Mouse (Mus musculus) left cerebral cortex, postnatal 25 days (tissue): Measurements from ENCODE around the gene Comt. TPM values are rescaled to one million over a fixed set of nuclear protein-coding genes. Genes with fewer than 3 reads are reported as not detected.

Experiments
- DNase-seq, 2 experiments: peaks; one replicate each; pipeline ENCODE4 v3.0.0; 2022; ENCODE audit warnings: low spot score in 2 of 2, mixed read lengths in 1 of 2
- intact Hi-C: fragments of 180-260 bp; cut with DNase I; formaldehyde crosslinking; loops from one replicate; pipeline ENCODE4 v1.15.1; 2025
- total RNA-seq, 2 experiments: library from RNA; stranded (reverse); gene quantifications; 2 replicates each; pipeline ENCODE4 v1.2.3; 2021

Comt gene
- total RNA-seq, 2 experiments from 2014 or later: 91.5 to 92.9 TPM

GRCm38 (mm10) chr16:18416094-18416761 lies 10.4 kb downstream of the Comt start:
- intact Hi-C loops: no loop called here
- DNase-seq: peak in 1 of 2 experiments; percentile 92

GRCm38 (mm10) chr16:18413032-18413816 lies 13.4 kb downstream of the Comt start:
- no peak for DNase-seq
- intact Hi-C loops: no loop called here

- intact Hi-C loops: no loop called here
- peak in 1 of 2 experiments; percentile 53 for DNase-seq
Measured at GRCm38 (mm10) chr16:18411802-18412476, 14.7 kb downstream of the Comt start.

GRCm38 (mm10) chr16:18411026-18411649 lies 15.5 kb downstream of the Comt start:
- DNase-seq: no peak
- intact Hi-C loops: no loop called here

- intact Hi-C loops: no loop called here
- no peak for DNase-seq
Measured at GRCm38 (mm10) chr16:18410418-18410817, 16.2 kb downstream of the Comt start.

- intact Hi-C loops: no loop called here
Measured at GRCm38 (mm10) chr16:18409776-18410175, 16.9 kb downstream of the Comt start.

GRCm38 (mm10) chr16:18407912-18408311 lies 18.7 kb downstream of the Comt start:
- no peak for DNase-seq
- intact Hi-C loops: loop anchor here (2.0 kb wide), 1 partner anchor 55 kb away; no protein-coding TSS in a partner anchor

More at GRCm38 (mm10) chr16:18409776-18410175, 16.9 kb downstream of the Comt start:
- no peak for DNase-seq

- intact Hi-C loops: loop anchor here (1.0 to 2.0 kb wide), 2 partner anchors 53 to 61 kb away; no protein-coding TSS in a partner anchor
- DNase-seq: peak; percentile 61 to 63
Measured at GRCm38 (mm10) chr16:18406293-18406692, 20.4 kb downstream of the Comt start.

GRCm38 (mm10) chr16:18405876-18406275 lies 20.8 kb downstream of the Comt start:
- intact Hi-C loops: loop anchor here (1.0 to 2.0 kb wide), 2 partner anchors 53 to 61 kb away; no protein-coding TSS in a partner anchor
- peak in 1 of 2 experiments; percentile 57 for DNase-seq

- intact Hi-C loops: no loop called here
Measured at GRCm38 (mm10) chr16:18405091-18405854, 21.4 kb downstream of the Comt start.

GRCm38 (mm10) chr16:18403285-18403684 lies 23.4 kb downstream of the Comt start:
- DNase-seq: no peak
- intact Hi-C loops: no loop called here

More at GRCm38 (mm10) chr16:18405091-18405854, 21.4 kb downstream of the Comt start:
- no peak for DNase-seq

GRCm38 (mm10) chr16:18400472-18401216 lies 26.0 kb downstream of the Comt start:
- DNase-seq: no peak
- intact Hi-C loops: no loop called here

- DNase-seq: peak in 1 of 2 experiments; percentile 57
- intact Hi-C loops: no loop called here
Measured at GRCm38 (mm10) chr16:18400028-18400427, 26.6 kb downstream of the Comt start.

GRCm38 (mm10) chr16:18396791-18397621 lies 29.6 kb downstream of the Comt start:
- intact Hi-C loops: no loop called here
- no peak for DNase-seq

- intact Hi-C loops: no loop called here
- no peak for DNase-seq
Measured at GRCm38 (mm10) chr16:18396201-18396600, 30.5 kb downstream of the Comt start.

GRCm38 (mm10) chr16:18395620-18396036 lies 31.0 kb downstream of the Comt start:
- no peak for DNase-seq
- intact Hi-C loops: no loop called here
